Mouse (Mus musculus): ENCODE data around the gene B3galnt1. TPM values are rescaled to one million over a fixed set of nuclear protein-coding genes. Genes with fewer than 3 reads are reported as not detected.

The B3galnt1 gene
- total and polyA plus RNA-seq, 3 experiments, result not detected

GRCm38 (mm10) chr3:69549602-69550001 lies 49.2 kb downstream of the B3galnt1 start:
- no peak for DNase-seq (ENCODE audit: low read depth, low spot score)
- Histone ChIP-seq H3K79me2 (ENCODE audit: control insufficient read depth, insufficient read depth, low read length, poor library complexity) (no peaks in the 10 kb centered on the region), H3K4me3 (ENCODE audit: control insufficient read depth in 1 of 2, insufficient read depth in 1 of 2, low read depth in 2 of 2, low read length in 2 of 2) (no peak overlapping the region), H3K27ac (ENCODE audit: control insufficient read depth, low read depth, low read length) (no peak overlapping the region), H3K36me3 (ENCODE audit: control insufficient read depth in 1 of 2, insufficient read depth in 2 of 2, low read length in 2 of 2) (no peaks in the 10 kb centered on the region), H3K27me3 (ENCODE audit: control insufficient read depth in 1 of 2, insufficient read depth in 2 of 2, low read length in 2 of 2) (no peaks in the 10 kb centered on the region; a peak in 1 of 4 replicates), H3K4me1 (ENCODE audit: control insufficient read depth in 1 of 2, insufficient read depth in 2 of 2, low read length in 2 of 2) (no peaks in the 10 kb centered on the region), H3K9ac (ENCODE audit: control insufficient read depth, low read depth, low read length, poor library complexity, severe bottlenecking) (no peak overlapping the region), H3K9me3 (replicated peaks; ENCODE audit: insufficient read depth, low read length) (no peaks in the 10 kb centered on the region)
- no peak for TF ChIP-seq HCFC1 (IDR thresholded peaks at IDR 0.05; ENCODE audit: low read depth, low read length)
- no peak for TF ChIP-seq ZMIZ1 (IDR thresholded peaks at IDR 0.05; ENCODE audit: low read depth, low read length)
- no peak for TF ChIP-seq ZKSCAN1 (IDR thresholded peaks at IDR 0.05; ENCODE audit: low read depth, low read length)
- no peak for TF ChIP-seq MAX (IDR thresholded peaks at IDR 0.05; ENCODE audit: low read length)
- no peak for TF ChIP-seq POLR2AphosphoS5 (IDR thresholded peaks at IDR 0.05; ENCODE audit: borderline replicate concordance, low read depth, low read length)
- TF ChIP-seq NRF1 (IDR thresholded peaks at IDR 0.05; ENCODE audit: insufficient read depth, low read depth, low read length, poor library complexity, severe bottlenecking), result no peak
- no peak for TF ChIP-seq E2F4 (IDR thresholded peaks at IDR 0.05; ENCODE audit: borderline replicate concordance, low read depth, low read length)
- TF ChIP-seq TAL1 (IDR thresholded peaks at IDR 0.05; ENCODE audit: low read length), result no peak
- TF ChIP-seq TCF12 (IDR thresholded peaks at IDR 0.05; ENCODE audit: low read depth, low read length), result no peak
- no peak for TF ChIP-seq MXI1 (IDR thresholded peaks at IDR 0.05; ENCODE audit: low read depth, low read length)
- no peak for TF ChIP-seq USF1 (IDR thresholded peaks at IDR 0.05; ENCODE audit: low read depth, low read length)
- TF ChIP-seq SMC3 (IDR thresholded peaks at IDR 0.05; ENCODE audit: low read depth, low read length), result no peak
- TF ChIP-seq USF2 (IDR thresholded peaks at IDR 0.05; ENCODE audit: borderline replicate concordance in 1 of 2, insufficient read depth in 1 of 2, low read depth in 1 of 2, low read length in 2 of 2), result no peak
- no peak for TF ChIP-seq RAD21 (IDR thresholded peaks at IDR 0.05; ENCODE audit: low read depth, low read length)
- no peak for TF ChIP-seq MAFK (IDR thresholded peaks at IDR 0.05; ENCODE audit: borderline replicate concordance, low read depth, low read length)
- no peak for TF ChIP-seq EP300 (IDR thresholded peaks at IDR 0.05; ENCODE audit: low read depth in 1 of 2, low read length in 2 of 2)
- TF ChIP-seq MYC (IDR thresholded peaks at IDR 0.05; ENCODE audit: low read depth, low read length), result no peak
- TF ChIP-seq SIN3A (IDR thresholded peaks at IDR 0.05; ENCODE audit: low read length), result no peak
- no peak for TF ChIP-seq GABPA (IDR thresholded peaks at IDR 0.05; ENCODE audit: low read depth, low read length)

- no peaks in the 10 kb centered on the region; a peak in 1 of 4 replicates for H3K27me3 ChIP-seq (ENCODE audit: control insufficient read depth in 1 of 2, insufficient read depth in 2 of 2, low read length in 2 of 2)
- H3K79me2 ChIP-seq (ENCODE audit: control insufficient read depth, insufficient read depth, low read length, poor library complexity), result no peaks in the 10 kb centered on the region
- no peak overlapping the region for H3K4me3 ChIP-seq (ENCODE audit: control insufficient read depth in 1 of 2, insufficient read depth in 1 of 2, low read depth in 2 of 2, low read length in 2 of 2)
- H3K27ac ChIP-seq (ENCODE audit: control insufficient read depth, low read depth, low read length), result no peak overlapping the region
- TF ChIP-seq NRF1 (IDR thresholded peaks at IDR 0.05; ENCODE audit: insufficient read depth, low read depth, low read length, poor library complexity, severe bottlenecking) (no peak), UBTF (IDR thresholded peaks at IDR 0.05; ENCODE audit: borderline replicate concordance, insufficient read depth, low read depth, low read length) (no peak), USF1 (IDR thresholded peaks at IDR 0.05; ENCODE audit: low read depth, low read length) (no peak), SMC3 (IDR thresholded peaks at IDR 0.05; ENCODE audit: low read depth, low read length) (no peak), ZMIZ1 (IDR thresholded peaks at IDR 0.05; ENCODE audit: low read depth, low read length) (no peak)
- H3K4me1 ChIP-seq (ENCODE audit: control insufficient read depth in 1 of 2, insufficient read depth in 2 of 2, low read length in 2 of 2), result no peaks in the 10 kb centered on the region
- no peak for DNase-seq (ENCODE audit: low read depth, low spot score)
- no peaks in the 10 kb centered on the region for H3K36me3 ChIP-seq (ENCODE audit: control insufficient read depth in 1 of 2, insufficient read depth in 2 of 2, low read length in 2 of 2)
- no peaks in the 10 kb centered on the region for H3K9me3 ChIP-seq (replicated peaks; ENCODE audit: insufficient read depth, low read length)
- no peak overlapping the region for H3K9ac ChIP-seq (ENCODE audit: control insufficient read depth, low read depth, low read length, poor library complexity, severe bottlenecking)
These were observed 49.9 kb downstream of the B3galnt1 start for GRCm38 (mm10) chr3:69548704-69549455.
